Mouse (Mus musculus) forebrain, embryonic 14.5 days (tissue): ENCODE measurements around the gene Stard10. TPM values are rescaled to one million over a fixed set of nuclear protein-coding genes. Genes with fewer than 3 reads are reported as not detected.
A peak's percentile ranks its signal among the peaks of the same experiment; 100 is the strongest.

Experiments
- ATAC-seq: fragments of 200-750 bp; cut with Nextera tagmentation; 2 replicates; pipeline ENCODE4 v1.8.0; 2017; ENCODE audit warnings: mild to moderate bottlenecking, moderate library complexity
- DNase-seq: peaks from one replicate; pipeline ENCODE4 v3.0.0-alpha.2; 2015; ENCODE audit warnings: low spot score
- H3K27ac ChIP-seq: fragments of 300-500 bp; sonication (generic); 2 replicates; pipeline ENCODE4 v1.5.1; 2014; ENCODE audit warnings: low read depth, mild to moderate bottlenecking, control low read depth, low read length, moderate library complexity
- H3K27me3 ChIP-seq: fragments of 300-500 bp; sonication (generic); replicated peaks from 2 replicates; pipeline ENCODE4 v1.6.1; 2014; ENCODE audit warnings: low read length, control low read depth, mixed read lengths; ENCODE audit not compliant: control insufficient read depth, insufficient read depth
- H3K36me3 ChIP-seq: fragments of 300-500 bp; sonication (generic); 2 replicates; pipeline ENCODE4 v1.6.1; 2014; ENCODE audit warnings: low read length, control low read depth; ENCODE audit not compliant: control insufficient read depth, insufficient read depth
- H3K4me1 ChIP-seq: fragments of 300-500 bp; sonication (generic); 2 replicates; pipeline ENCODE4 v1.6.1; 2014; ENCODE audit warnings: antibody characterized with exemption, low read length, control low read depth; ENCODE audit not compliant: control insufficient read depth, insufficient read depth
- H3K4me2 ChIP-seq: fragments of 300-500 bp; sonication (generic); 2 replicates; pipeline ENCODE4 v1.6.1; 2014; ENCODE audit warnings: mild to moderate bottlenecking, control low read depth, low read length
- H3K4me3 ChIP-seq: fragments of 300-500 bp; sonication (generic); 2 replicates; pipeline ENCODE4 v1.5.1; 2014; ENCODE audit warnings: low read depth, low read length, control low read depth
- H3K9ac ChIP-seq: fragments of 300-500 bp; sonication (generic); 2 replicates; pipeline ENCODE4 v1.6.1; 2014; ENCODE audit warnings: mild to moderate bottlenecking, low read length, control low read depth, moderate library complexity
- H3K9me3 ChIP-seq: fragments of 300-500 bp; sonication (generic); replicated peaks from 2 replicates; pipeline ENCODE4 v1.6.1; 2016; ENCODE audit warnings: low read length, control low read depth, mixed read lengths; ENCODE audit not compliant: control insufficient read depth
- WGBS: fragments of 180-500 bp; shearing (Covaris S2); extraction: QIAGEN DNeasy Blood & Tissue Kit; methylation state at CpG from one replicate; pipeline ENCODE4 v1.1.7; 2014; 5-methylcytosine and 5-hydroxymethylcytosine counted together
- polyA plus RNA-seq: library from polyadenylated mRNA; unstranded; fragments of >200 nt; fragmentation: Nextera tagmentation; extraction: Ambion mirVana; gene quantifications from 2 replicates; pipeline ENCODE4 v1.2.1, GENCODE M21; 2014

Stard10 gene
- polyA plus RNA-seq, 1 experiment from 2014 or later = 8.1 TPM

DNA sequence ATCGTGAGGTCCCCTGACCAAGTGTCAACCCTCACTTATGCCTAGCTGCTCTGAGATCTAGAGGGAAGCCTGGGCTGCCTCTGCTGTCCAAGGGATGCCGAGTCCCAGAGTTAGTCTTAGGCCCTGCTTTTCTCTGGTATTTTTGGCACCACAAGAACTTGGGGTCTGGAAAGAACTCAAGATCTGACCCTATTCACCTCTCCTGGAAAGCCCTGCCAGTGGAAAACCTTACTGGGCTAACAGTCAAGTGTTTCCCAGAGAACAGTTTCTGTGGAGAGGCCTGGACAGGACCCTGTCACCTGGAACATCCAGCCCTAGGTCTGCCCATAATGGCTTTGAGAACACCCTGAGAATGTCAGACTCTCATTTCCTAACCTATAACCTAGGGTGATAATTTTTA, 30.1 kb downstream of the Stard10 start:
- no peak for ATAC-seq
- H3K9ac ChIP-seq = no peak overlapping the region
- H3K27me3 ChIP-seq = 0 out of 2 replicates have a peak, but pooled peaks cover 11% of the 10 kb centered on the region
- no peak for DNase-seq
- no peaks in the 10 kb centered on the region for H3K9me3 ChIP-seq
- no peak overlapping the region for H3K27ac ChIP-seq
- 68% methylated on average over 2 of the region's 2 CpGs for whole genome bisulfite sequencing
- no peaks in the 10 kb centered on the region for H3K36me3 ChIP-seq
- no peak overlapping the region for H3K4me3 ChIP-seq
- H3K4me1 ChIP-seq = peaks cover 12% of the 10 kb centered on the region
- H3K4me2 ChIP-seq = no peak overlapping the region; the same call in 1 of the 2 replicates

DNA sequence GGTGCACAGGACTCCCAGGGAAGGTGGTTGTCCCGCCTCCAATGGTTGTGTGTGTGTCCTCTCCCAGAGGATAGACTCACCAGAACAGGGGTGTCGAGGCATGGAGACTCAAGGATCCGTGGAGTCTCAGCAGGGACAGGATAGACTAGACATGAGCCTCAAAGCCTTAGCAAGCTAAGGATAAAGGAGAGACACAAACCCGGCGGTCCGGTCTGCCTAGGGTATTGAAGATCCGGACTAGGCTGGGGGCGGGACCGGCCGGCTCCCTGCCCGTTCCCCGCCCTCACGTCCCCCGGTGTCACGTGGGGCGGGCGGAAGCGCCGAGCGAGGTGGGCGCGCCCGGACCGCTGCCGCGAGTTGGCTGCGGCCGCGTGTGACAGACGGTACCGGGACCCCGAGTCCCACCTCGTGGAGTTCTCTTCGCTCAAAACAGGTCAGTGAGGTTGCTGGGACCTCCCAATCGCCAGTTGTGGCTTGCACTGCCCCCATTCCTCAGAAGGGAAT, 30.9 kb downstream of the Stard10 start, which contains the start of gene Arap1:
TSS of gene Arap1 (plus strand) at position 301 of the 504 bp plus-strand sequence.
- Histone ChIP-seq H3K27ac (no peak within 1 kb of the TSS), H3K4me2 (peak within 1 kb of the TSS; percentile 97), H3K27me3 (0 out of 2 replicates have a peak, but pooled peaks cover 11% of the 10 kb centered on the region), H3K4me1 (peaks cover 12% of the 10 kb centered on the region), H3K4me3 (peak within 1 kb of the TSS; percentile 52), H3K36me3 (no peaks in the 10 kb centered on the region), H3K9ac (peak within 1 kb of the TSS; percentile 65), H3K9me3 (no peaks in the 10 kb centered on the region)
- DNase-seq (peak; percentile 61), ATAC-seq (peak; percentile 79)
- WGBS = 2% methylated on average over 32 of the region's 35 CpGs

DNA sequence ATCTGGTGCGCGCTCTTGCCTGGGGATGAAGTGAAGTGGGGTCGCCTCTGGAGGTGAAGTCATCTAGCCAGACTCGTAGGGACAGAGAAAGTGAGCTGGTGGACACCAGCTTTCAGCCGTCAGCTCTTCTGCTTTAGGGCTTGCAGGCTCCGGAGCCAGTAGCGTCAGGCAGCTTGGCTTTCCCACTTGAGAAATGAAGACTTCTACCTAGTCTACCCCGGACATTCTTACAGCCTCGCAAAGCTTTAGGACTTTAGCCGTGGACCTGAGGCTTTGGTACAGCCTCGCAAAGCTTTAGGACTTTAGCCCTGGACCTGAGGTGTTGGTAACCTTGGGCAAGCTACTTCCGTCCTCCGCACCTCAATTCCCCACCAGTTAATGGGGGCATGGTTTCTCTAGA, 31.4 kb downstream of the Stard10 start:
- Histone ChIP-seq H3K27ac (no peak overlapping the region), H3K4me3 (peak overlapping the region; percentile 52), H3K27me3 (0 out of 2 replicates have a peak, but pooled peaks cover 11% of the 10 kb centered on the region), H3K36me3 (no peaks in the 10 kb centered on the region), H3K4me1 (peaks cover 12% of the 10 kb centered on the region), H3K4me2 (peak overlapping the region; percentile 97), H3K9me3 (no peaks in the 10 kb centered on the region), H3K9ac (peak overlapping the region; percentile 65)
- WGBS = 5% methylated on average over 13 of the region's 13 CpGs
- no peak for DNase-seq
- ATAC-seq = 0 out of 2 replicates have a peak, but pooled peaks have one; percentile 11

DNA sequence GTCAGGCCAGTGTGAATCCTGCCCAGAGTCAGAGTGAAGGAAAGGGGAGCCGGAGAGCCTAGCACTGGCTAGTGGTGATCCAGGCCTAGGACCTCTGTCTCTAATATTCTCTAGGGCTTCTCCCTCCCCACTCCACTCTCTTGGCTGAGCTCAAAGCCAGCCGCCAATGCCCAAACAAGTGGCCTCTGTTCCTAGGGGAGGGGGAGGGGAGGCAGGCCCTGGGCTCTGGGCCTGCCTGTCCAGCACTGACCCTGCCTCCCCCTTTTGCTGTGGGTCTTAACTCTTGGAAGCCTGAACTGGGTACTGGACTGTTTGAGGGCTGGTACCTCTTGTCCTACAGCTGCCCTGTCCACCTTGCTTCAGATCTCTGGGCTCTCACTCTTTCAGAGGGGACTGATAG, 33.0 kb downstream of the Stard10 start:
- Histone ChIP-seq H3K27me3 (0 out of 2 replicates have a peak, but pooled peaks cover 11% of the 10 kb centered on the region), H3K36me3 (no peaks in the 10 kb centered on the region), H3K4me2 (no peak overlapping the region), H3K9me3 (no peaks in the 10 kb centered on the region), H3K4me3 (no peak overlapping the region), H3K27ac (no peak overlapping the region), H3K4me1 (peaks cover 12% of the 10 kb centered on the region), H3K9ac (no peak overlapping the region)
- WGBS = 11% methylated on average over 2 of the region's 2 CpGs
- DNase-seq = peak; percentile 39
- ATAC-seq = no peak

DNA sequence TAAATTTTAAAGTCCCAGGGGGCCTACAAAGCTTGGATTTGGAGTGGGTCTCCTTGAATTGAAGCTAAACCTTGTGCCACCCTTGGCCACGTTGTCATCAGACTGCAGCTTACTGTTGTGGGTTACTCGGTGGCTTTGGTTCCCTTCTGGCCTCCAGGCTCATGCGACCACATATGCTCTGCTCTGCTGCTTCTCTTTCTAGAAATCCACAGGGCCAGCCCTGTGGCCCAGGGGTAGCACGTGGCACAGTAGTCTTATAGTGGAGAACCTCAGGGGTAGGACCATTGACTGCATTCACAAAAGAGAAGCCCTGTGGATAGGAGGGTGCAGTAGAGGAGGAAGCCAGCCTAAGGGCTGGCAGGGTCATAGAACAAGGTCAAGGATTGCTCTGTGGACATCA, 35.5 kb downstream of the Stard10 start:
- ATAC-seq = no peak
- H3K9ac ChIP-seq = no peak overlapping the region

DNA sequence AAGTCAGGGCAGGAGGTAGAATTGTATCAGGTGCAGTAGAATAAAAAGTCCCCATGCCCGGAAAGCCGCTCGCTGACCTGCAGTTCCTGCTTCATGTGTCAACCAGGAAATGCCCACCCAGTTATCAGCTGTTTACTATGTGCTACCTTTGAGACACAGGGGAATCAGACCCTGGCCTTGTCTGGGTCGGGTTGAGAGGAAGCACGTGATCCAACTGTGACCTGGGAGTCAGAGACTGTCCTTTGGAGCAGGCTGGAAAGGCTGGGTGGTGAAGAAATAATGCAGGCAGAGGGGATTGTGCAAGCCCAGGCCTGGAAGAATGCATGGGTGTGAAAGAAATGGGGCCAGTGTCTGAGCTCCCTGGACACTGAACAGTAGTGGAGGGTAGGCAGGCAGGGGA, 37.5 kb downstream of the Stard10 start:
- Histone ChIP-seq H3K27me3 (0 out of 2 replicates have a peak, but pooled peaks cover 1% of the 10 kb centered on the region), H3K4me3 (no peak overlapping the region), H3K27ac (no peak overlapping the region), H3K4me2 (no peak overlapping the region), H3K36me3 (no peaks in the 10 kb centered on the region), H3K9ac (no peak overlapping the region), H3K9me3 (no peaks in the 10 kb centered on the region), H3K4me1 (no peaks in the 10 kb centered on the region)
- WGBS = 83% methylated on average over 5 of the region's 5 CpGs
- DNase-seq (no peak), ATAC-seq (no peak)

More for the DNA sequence above, 35.5 kb downstream of the Stard10 start:
- Histone ChIP-seq H3K9me3 (no peaks in the 10 kb centered on the region), H3K36me3 (no peaks in the 10 kb centered on the region), H3K4me2 (no peak overlapping the region), H3K4me3 (no peak overlapping the region), H3K27me3 (0 out of 2 replicates have a peak, but pooled peaks cover 11% of the 10 kb centered on the region), H3K27ac (no peak overlapping the region), H3K4me1 (peaks cover 11% of the 10 kb centered on the region)
- no peak for DNase-seq
- WGBS = 91% methylated on average over 4 of the region's 4 CpGs

DNA sequence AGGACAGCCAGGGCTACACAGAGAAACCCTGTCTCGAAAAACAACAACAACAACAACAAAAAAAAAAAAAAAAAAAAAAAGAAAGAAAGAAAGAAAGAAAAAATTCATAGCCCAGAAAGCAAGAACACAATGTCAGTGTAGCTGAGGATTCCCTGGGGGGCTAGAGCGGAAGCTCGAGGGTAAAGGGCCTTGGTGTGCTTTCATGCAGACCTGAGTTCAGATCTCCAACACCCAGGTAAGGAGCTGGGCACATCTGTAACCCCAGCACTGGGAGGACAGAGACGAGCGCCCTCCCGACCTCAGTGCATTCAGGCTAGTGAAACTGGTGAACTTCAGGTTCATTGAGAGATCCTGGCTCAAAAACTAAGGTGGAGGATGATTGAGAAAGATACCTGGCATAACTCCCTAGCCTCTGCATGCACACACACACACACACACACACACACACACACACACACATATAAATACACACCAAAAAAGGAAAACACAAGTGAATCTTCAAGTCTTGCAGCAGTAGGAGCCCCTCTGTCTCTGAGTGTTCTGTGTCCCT, 38.7 kb downstream of the Stard10 start:
- 85% methylated on average over 6 of the region's 6 CpGs for WGBS
- ATAC-seq (no peak), DNase-seq (no peak)
- Histone ChIP-seq H3K27me3 (no peaks in the 10 kb centered on the region), H3K27ac (no peak overlapping the region), H3K9ac (no peak overlapping the region), H3K4me2 (no peak overlapping the region), H3K4me3 (no peak overlapping the region), H3K4me1 (no peaks in the 10 kb centered on the region), H3K9me3 (no peaks in the 10 kb centered on the region), H3K36me3 (no peaks in the 10 kb centered on the region)

DNA sequence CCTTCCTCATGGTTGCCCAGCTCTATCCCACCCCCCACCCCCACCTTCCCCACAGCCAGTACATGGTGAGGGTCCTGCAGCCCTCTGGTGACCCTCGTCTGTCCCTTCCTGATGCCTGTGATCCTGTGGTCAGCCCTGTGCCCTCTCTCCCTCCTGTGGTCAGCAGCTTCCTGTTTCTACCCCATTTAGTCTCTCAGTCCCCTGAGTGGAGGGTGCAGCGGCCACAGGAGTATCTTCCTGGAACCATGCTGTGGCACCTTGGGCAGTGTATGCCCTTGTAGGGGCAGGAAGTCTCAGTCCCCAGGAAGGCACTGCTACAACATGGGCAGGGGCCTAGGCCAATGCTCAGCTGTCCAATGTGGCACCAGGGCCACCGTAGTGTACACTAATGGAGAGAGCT, 40.0 kb downstream of the Stard10 start:
- WGBS = 67% methylated on average over 3 of the region's 3 CpGs
- Histone ChIP-seq H3K27me3 (no peaks in the 10 kb centered on the region), H3K4me1 (no peaks in the 10 kb centered on the region), H3K9me3 (no peaks in the 10 kb centered on the region), H3K4me3 (no peak overlapping the region), H3K36me3 (no peaks in the 10 kb centered on the region), H3K27ac (no peak overlapping the region), H3K9ac (no peak overlapping the region), H3K4me2 (no peak overlapping the region)
- ATAC-seq = no peak
- no peak for DNase-seq

DNA sequence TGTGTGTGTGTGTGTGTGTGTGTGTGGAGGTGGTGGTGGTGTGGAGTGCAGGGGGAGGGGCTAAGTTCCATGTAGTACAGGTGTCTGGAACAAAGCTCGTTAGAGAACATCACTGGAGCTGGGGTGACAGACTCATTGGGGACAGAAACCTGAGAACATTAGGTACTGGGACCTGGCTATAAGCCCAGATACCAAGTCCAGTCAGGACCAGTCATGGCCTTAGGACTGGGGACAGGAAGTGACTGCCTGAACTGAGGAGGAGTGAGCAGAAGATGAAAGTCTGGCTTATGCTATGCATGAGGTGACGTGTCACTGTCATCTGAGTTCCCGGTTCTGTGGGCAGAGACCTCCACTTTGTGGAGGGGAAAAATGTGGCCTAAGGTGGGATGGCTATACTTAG, 43.5 kb downstream of the Stard10 start:
- Histone ChIP-seq H3K27ac (no peak overlapping the region), H3K9ac (no peak overlapping the region), H3K4me2 (no peak overlapping the region), H3K27me3 (no peaks in the 10 kb centered on the region), H3K36me3 (no peaks in the 10 kb centered on the region), H3K9me3 (no peaks in the 10 kb centered on the region), H3K4me3 (no peak overlapping the region), H3K4me1 (no peaks in the 10 kb centered on the region)
- 73% methylated on average over 3 of the region's 3 CpGs for WGBS
- DNase-seq = no peak
- no peak for ATAC-seq
